Mouse (Mus musculus) G1E-ER4 (cell line): Measurements from ENCODE around the gene Eef2. TPM values are rescaled to one million over a fixed set of nuclear protein-coding genes. Genes with fewer than 3 reads are reported as not detected.

ENCODE experiments used
- GATA1 ChIP-seq: IDR thresholded peaks from one replicate; pipeline ENCODE4 v1.8.0; 2012; ENCODE audit warnings: low read length, inconsistent platforms
- polyA plus RNA-seq: library from polyadenylated mRNA; stranded (reverse); fragments of >175 nt; gene quantifications from 2 replicates; pipeline ENCODE4 v1.2.3, GENCODE M21; 2012

Gene Eef2
- polyA plus RNA-seq, 1 experiment: 1,558 TPM

DNA sequence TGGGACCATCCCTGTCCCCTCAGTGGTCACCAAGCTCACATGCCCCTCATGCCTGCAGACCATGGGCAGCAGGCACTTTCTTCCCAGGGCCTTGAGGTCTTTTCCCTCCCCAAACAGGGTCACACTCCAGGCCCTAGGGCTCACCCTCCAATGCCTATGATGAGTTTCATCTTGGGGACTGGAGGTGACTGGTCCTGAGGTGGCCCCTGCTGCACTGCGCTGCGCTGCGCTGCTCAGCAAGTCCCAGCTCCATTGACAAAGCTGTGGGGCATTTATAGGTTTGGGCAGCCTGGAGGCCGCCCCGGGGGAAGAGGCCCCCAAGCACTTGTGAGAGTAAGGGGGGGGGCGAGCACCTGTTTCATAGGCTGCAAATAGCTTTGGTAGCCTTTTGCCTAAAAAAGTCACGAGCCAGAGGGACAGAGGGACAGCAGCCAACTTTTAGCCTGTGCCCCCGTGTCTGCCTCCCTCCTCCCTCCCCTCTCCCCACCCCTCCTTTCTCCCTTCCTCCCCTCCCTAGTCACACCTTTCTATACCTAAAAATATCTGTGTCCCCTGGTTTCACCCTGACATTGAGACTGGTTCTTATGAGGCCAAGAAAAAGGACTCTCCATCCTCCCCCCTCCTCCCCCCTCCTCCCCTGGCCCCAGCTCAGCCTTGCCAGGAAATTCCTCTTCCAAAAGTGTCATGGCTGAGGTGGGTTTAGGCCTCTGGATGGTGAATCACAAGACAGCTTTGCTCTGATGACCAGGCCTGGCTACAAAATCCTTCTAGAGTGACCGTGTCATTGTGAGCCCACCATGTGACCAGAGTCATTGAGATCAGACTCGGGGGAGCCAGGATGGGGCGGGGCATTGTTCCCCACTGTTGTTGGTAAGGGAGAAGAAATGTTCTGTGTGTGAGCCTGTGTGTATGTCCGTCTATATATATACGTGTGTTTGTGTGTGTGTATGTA is 25.7 kb downstream of the Eef2 start, which contains the start of gene Nmrk2:
Nmrk2 (minus strand) TSS at position 245 of the 952 bp plus-strand sequence.
- TF ChIP-seq GATA1: no peak

GRCm38 (mm10) chr10:81202978-81203720 is 26.7 kb downstream of the Eef2 start:
- no peak for TF ChIP-seq GATA1

DNA sequence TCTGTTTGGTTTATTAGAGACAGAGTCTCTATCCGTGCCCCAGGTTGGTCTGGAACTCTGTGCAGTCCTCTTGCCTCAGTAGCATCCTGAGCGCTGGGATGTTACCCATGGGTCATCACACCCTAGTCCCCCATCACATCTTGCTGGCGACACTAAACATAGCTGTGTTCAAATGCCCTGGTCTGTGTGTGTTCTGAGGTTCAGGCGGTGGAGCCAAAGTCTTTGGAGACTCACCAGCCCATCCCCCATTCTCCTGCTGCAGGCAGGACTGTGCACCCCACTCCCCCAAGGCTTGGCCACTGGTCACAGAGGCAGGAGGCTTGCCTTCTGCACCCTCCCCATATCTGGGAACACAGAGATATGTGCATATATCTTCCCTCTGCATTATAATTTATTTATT is 27.7 kb downstream of the Eef2 start:
- no peak for TF ChIP-seq GATA1

- TF ChIP-seq GATA1: no peak
Measured at GRCm38 (mm10) chr10:81210154-81210553, 33.7 kb downstream of the Eef2 start.

DNA sequence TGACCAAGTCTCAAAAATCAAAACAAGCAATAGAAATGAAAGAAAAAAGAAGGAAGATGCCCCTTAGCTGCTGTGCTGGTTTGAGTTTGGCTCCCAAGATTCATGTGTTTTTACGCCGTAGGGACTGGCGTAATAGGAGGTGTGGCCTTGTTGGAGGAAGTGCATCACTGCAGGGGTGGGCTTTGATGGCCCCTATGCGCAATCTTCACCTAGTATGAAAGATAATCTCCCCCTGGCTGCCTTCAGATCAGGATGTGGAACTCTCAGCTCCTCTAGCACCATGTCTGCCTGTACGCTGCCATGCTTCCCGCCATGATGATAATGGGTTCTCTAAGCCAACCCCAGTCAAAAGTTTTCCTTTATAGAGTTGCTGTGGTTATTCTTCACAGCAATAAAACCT is 39.8 kb downstream of the Eef2 start:
- TF ChIP-seq GATA1: no peak

DNA sequence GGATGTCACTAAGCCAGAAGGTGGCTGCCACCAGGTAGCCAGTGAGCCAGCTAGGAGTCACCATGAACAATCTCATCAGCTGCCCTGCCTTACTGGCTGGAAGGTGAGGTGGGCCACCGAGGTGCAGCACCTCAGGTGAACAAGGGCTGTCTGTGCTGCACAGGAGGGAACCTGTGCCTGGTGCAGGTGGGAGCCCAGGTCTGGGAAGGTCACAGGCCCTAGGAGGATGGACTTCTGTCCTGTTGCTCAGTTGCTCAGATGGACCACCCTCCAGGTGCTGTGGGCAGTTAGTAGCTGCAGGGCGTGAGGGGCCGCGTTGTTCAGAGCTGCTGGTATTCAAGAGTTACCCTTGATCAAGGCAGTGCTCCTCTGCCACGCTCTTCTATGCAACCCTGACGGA is 40.4 kb downstream of the Eef2 start:
- no peak for TF ChIP-seq GATA1

GRCm38 (mm10) chr10:81217964-81218363 is 41.5 kb downstream of the Eef2 start:
- TF ChIP-seq GATA1: no peak

DNA sequence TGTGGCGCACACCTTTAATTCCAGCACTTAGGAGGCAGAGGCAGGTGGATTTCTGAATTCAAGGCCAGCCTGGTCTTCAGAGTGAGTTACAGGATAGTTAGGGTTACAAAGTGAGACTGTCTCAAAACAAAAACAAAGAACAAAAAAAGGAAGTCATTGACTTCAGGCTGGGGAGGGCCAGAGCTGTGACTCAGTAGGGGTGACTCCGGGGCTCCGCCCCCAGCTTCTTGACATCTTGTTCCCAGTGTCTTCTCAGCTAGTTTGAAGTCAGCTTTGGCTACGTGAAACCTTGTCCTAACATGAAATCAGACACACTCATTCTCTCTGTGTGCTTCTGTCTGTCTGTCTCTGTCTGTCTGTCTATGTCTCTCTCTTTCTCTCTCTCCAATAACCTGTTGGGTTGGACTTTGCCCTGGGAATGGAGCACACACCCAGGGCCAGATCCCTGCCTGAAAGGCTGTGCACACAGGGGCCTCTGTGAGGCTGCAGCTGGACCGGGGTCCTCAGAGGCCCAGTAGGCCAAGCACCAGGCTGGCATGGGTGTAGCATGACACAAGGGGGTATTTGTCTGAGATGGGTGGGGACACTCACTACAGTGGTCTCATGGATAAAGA is 45.1 kb downstream of the Eef2 start:
- no peak for TF ChIP-seq GATA1

- no peak for TF ChIP-seq GATA1
Measured at GRCm38 (mm10) chr10:81229735-81230437, 53.5 kb downstream of the Eef2 start.

DNA sequence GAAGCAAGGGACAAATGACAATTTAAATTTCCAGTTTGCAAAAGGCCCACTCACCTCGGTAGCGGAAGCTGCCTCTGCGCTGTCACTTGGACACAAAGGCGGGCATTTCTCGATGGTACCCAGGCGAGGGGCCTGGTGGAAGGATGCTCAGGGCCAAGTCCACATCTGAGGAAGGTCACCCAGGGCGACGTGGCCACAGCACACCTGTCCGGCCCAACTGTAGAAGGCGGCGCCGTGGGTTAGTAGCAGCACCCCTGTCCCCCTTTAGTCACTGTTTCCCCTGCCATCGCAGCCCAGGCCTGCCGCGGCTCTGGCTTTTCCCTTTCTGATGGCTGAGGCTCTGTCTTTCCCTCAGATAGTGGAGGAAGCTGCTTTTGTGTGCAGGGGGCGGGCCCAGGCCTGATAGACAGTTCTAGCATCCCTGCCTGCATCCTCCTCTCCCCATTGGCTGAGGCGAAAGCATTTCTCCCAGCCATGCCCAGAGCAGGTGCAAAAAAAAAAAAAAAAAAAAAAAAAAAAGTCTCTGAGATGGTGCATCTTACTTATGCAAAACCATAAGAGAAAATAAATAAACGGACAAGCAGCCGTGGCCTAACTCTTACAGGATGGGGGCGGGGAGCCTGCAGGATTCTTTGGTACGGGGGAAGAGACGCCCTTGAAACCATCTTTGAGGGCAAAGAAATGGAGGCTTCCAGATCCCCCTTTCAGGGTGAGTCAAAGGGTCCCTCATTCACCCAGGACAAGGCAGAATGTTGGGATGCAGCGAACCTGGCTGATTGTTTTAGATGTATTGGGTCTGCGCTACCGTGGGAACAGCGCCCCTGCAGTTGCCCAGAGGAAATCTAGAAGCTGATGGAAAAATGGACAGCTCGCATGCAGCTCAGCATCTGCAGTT is 54.3 kb downstream of the Eef2 start, which contains the start of gene Atcay:
Atcay (minus strand) TSS at position 396 of the 895 bp plus-strand sequence.
- TF ChIP-seq GATA1: no peak

- TF ChIP-seq GATA1: no peak
Measured at GRCm38 (mm10) chr10:81231436-81231835, 55.0 kb downstream of the Eef2 start.

Other genes starting within 250 kb of the Eef2 start
- gene Gadd45b, start 246.6 kb upstream of the Eef2 start, polyA plus RNA-seq: 0.55 and 1.3 TPM in 2 replicates
- gene Gng7, start 161.7 kb upstream of the Eef2 start, polyA plus RNA-seq: 0.43 and 0.56 TPM in 2 replicates
- not detected in 2 replicates for gene Diras1, start 151.0 kb upstream of the Eef2 start, polyA plus RNA-seq
- 11.6 and 12.0 TPM in 2 replicates for gene Slc39a3, start 139.2 kb upstream of the Eef2 start, polyA plus RNA-seq
- 175 and 216 TPM in 2 replicates for gene Sgta, start 116.5 kb upstream of the Eef2 start, polyA plus RNA-seq
- gene Thop1, start 106.6 kb upstream of the Eef2 start, polyA plus RNA-seq: 100 and 104 TPM in 2 replicates
- not detected in 2 replicates for gene Creb3l3, start 77.8 kb upstream of the Eef2 start, polyA plus RNA-seq
- 394 and 482 TPM in 2 replicates for gene Map2k2, start 70.7 kb upstream of the Eef2 start, polyA plus RNA-seq
- gene Zbtb7a, start 41.4 kb upstream of the Eef2 start, polyA plus RNA-seq: 103 and 129 TPM in 2 replicates
- gene Pias4, start 8.7 kb upstream of the Eef2 start, polyA plus RNA-seq: 74.1 and 84.8 TPM in 2 replicates
- gene Dapk3, start 6.4 kb downstream of the Eef2 start, polyA plus RNA-seq: 59.3 and 79.0 TPM in 2 replicates
- gene 4930442H23Rik, start 7.2 kb downstream of the Eef2 start, polyA plus RNA-seq: not detected in 2 replicates
- gene Nmrk2, start 25.4 kb downstream of the Eef2 start, polyA plus RNA-seq: not detected in 2 replicates
- not detected in 2 replicates for gene Atcay, start 54.2 kb downstream of the Eef2 start, polyA plus RNA-seq
- gene Zfr2, start 56.5 kb downstream of the Eef2 start, polyA plus RNA-seq: 0.66 and 0.84 TPM in 2 replicates
- gene Matk, start 76.3 kb downstream of the Eef2 start, polyA plus RNA-seq: not detected in 2 replicates
- 633 and 674 TPM in 2 replicates for gene Mrpl54, start 90.3 kb downstream of the Eef2 start, polyA plus RNA-seq
- gene Apba3, start 90.3 kb downstream of the Eef2 start, polyA plus RNA-seq: 111 and 135 TPM in 2 replicates
- gene Tjp3, start 115.0 kb downstream of the Eef2 start, polyA plus RNA-seq: 1.4 TPM in 2 replicates
- 139 and 210 TPM in 2 replicates for gene Pip5k1c, start 116.3 kb downstream of the Eef2 start, polyA plus RNA-seq
- 74.5 and 82.9 TPM in 2 replicates for gene Cactin, start 144.5 kb downstream of the Eef2 start, polyA plus RNA-seq
- gene Tbxa2r, start 152.1 kb downstream of the Eef2 start, polyA plus RNA-seq: not detected in 2 replicates
- not detected in 2 replicates for gene Gipc3, start 166.6 kb downstream of the Eef2 start, polyA plus RNA-seq
- 186 and 236 TPM in 2 replicates for gene Hmg20b, start 173.8 kb downstream of the Eef2 start, polyA plus RNA-seq
- gene Mfsd12, start 180.9 kb downstream of the Eef2 start, polyA plus RNA-seq: 38.2 and 39.2 TPM in 2 replicates
- gene 4930404N11Rik, start 189.2 kb downstream of the Eef2 start, polyA plus RNA-seq: 0.40 and 0.50 TPM in 2 replicates
- 99.0 and 111 TPM in 2 replicates for gene Fzr1, start 201.9 kb downstream of the Eef2 start, polyA plus RNA-seq
- 216 and 292 TPM in 2 replicates for gene Dohh, start 207.8 kb downstream of the Eef2 start, polyA plus RNA-seq
- gene Gm48551, start 207.8 kb downstream of the Eef2 start, polyA plus RNA-seq: 0.22 and 0.38 TPM in 2 replicates
- gene Gm48552, start 212.4 kb downstream of the Eef2 start, polyA plus RNA-seq: 7.0 and 10.7 TPM in 2 replicates
- gene Smim24, start 216.4 kb downstream of the Eef2 start, polyA plus RNA-seq: 0.68 and 0.69 TPM in 2 replicates